Mouse (Mus musculus): ENCODE results near the gene Rftn1. TPM values are rescaled to one million over a fixed set of nuclear protein-coding genes. Genes with fewer than 3 reads are reported as not detected.
A peak's percentile ranks its signal among the peaks of the same experiment; 100 is the strongest.

Rftn1 gene
- total and polyA plus RNA-seq, 3 experiments, result 41.5 to 50.5 (median 49.4) TPM

DNA sequence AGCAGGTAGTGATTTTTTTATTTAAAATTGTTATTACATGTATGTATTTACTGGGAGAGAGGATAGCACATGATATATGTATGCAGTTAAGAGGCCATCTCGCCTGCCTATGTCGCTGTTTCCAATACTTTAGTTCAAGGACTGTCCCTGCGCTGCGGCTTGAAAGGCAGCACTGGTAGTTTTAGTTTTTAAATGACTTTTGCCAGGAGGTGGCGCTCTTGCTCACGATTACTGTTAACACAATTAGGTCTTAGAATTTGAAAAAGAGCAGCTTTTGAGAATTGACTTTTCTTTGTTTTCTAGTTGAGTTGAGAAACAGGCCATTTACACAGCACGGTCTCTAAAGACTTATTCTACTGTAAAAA, 239.0 kb downstream of the Rftn1 start:
- Histone ChIP-seq H3K4me3 (peak overlapping the region; percentile 40), H3K27ac (peak overlapping the region; percentile 81), H3K27me3 (ENCODE audit: control insufficient read depth, insufficient read depth, low read length) (peaks cover 2% of the 10 kb centered on the region; the same call in 1 of the 2 replicates), H3K4me1 (ENCODE audit: control insufficient read depth, insufficient read depth, low read length) (peaks cover 3% of the 10 kb centered on the region), H3K79me2 (replicated peaks; ENCODE audit: control insufficient read depth, insufficient read depth, low read length) (no peaks in the 10 kb centered on the region), H3K9ac (ENCODE audit: low read depth, low read length) (no peak overlapping the region; the same call in 1 of the 2 replicates), H3K36me3 (ENCODE audit: control insufficient read depth, insufficient read depth, low read length) (no peaks in the 10 kb centered on the region)
- peak; percentile 60 to 78 for DNase-seq
- intact Hi-C loops (cut with DNase I), result loop anchor here (1.0 to 5.0 kb wide), 3 partner anchors 15 to 341 kb away; partner anchors contain the start of gene Dazl
- WGBS, result 4% methylated on average over 7 of the region's 7 CpGs
- TF ChIP-seq POLR2A (IDR thresholded peaks at IDR 0.05; ENCODE audit: insufficient read depth, low read depth, low read length), result no peak
- peak; percentile 84 for TF ChIP-seq CTCF (IDR thresholded peaks at IDR 0.05)
- peak; percentile 47; the same call in 1 of the 2 replicates for TF ChIP-seq EP300 (IDR thresholded peaks at IDR 0.05; ENCODE audit: insufficient read depth, low read depth, low read length)

DNA sequence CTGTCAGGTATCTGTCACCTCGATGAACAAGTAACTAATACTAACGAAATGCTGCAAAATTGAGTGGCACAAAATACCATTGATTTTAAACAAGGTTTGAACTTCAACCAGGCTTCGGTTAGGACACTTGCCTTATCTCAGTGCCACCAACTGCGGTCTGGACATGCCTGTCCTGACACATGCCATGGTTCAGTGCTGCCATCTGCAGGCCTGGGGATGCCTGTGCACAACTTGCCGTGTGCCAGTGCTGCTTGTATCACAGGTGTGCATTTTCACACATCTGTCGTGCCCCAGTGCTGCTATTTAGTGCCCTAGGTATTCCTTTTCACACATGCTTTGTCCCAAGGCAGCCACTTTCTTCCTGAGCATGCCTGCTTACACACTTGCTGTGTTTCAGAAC, 247.8 kb downstream of the Rftn1 start:
- WGBS, result 74% methylated on average over 6 of the region's 6 CpGs
- no peaks in the 10 kb centered on the region for H3K4me1 ChIP-seq (ENCODE audit: control insufficient read depth, insufficient read depth, low read length)
- intact Hi-C loops (cut with DNase I), result no loop called here
- H3K27me3 ChIP-seq (ENCODE audit: control insufficient read depth, insufficient read depth, low read length), result no peaks in the 10 kb centered on the region
- peak; percentile 51 for TF ChIP-seq CTCF (IDR thresholded peaks at IDR 0.05)
- TF ChIP-seq POLR2A (IDR thresholded peaks at IDR 0.05; ENCODE audit: insufficient read depth, low read depth, low read length), result no peak
- TF ChIP-seq EP300 (IDR thresholded peaks at IDR 0.05; ENCODE audit: insufficient read depth, low read depth, low read length), result no peak
- H3K4me3 ChIP-seq, result no peak overlapping the region
- no peak for DNase-seq
- no peaks in the 10 kb centered on the region for H3K36me3 ChIP-seq (ENCODE audit: control insufficient read depth, insufficient read depth, low read length)
- no peak overlapping the region for H3K9ac ChIP-seq (ENCODE audit: low read depth, low read length)
- no peak overlapping the region for H3K27ac ChIP-seq
- no peaks in the 10 kb centered on the region for H3K79me2 ChIP-seq (replicated peaks; ENCODE audit: control insufficient read depth, insufficient read depth, low read length)

Other genes starting within 250 kb of the Rftn1 start
- gene Dazl, start 103.0 kb upstream of the Rftn1 start, total RNA-seq (2021), result under 1 TPM; 0.08 to 0.18 TPM
- 0.06 and 0.23 TPM in 2 replicates for gene Dazl, start 103.0 kb upstream of the Rftn1 start, polyA plus RNA-seq (2012; rRNA removed)